Mouse (Mus musculus): ENCODE results near the gene Prr19. TPM values are rescaled to one million over a fixed set of nuclear protein-coding genes. Genes with fewer than 3 reads are reported as not detected.

The Prr19 gene
- not detected for polyA plus RNA-seq (2014; fragmentation: Illumina TruSeq; extraction: RNeasy Lipid Tissue Mini Kit (QIAGEN cat#74804); ENCODE audit: low read depth, low replicate concordance)

GRCm38 (mm10) chr7:25301063-25301462, at the start of gene Prr19:
Gene Prr19, plus strand, starts transcription at chr7:25301411.

GRCm38 (mm10) chr7:25267301-25267750, 33.9 kb upstream of the Prr19 start, which contains the start of gene Cic:
Gene Cic, plus strand, starts transcription at chr7:25267704.

GRCm38 (mm10) chr7:25297454-25298325, 3.5 kb upstream of the Prr19 start, which contains the start of gene Pafah1b3:
Gene Pafah1b3, minus strand, starts transcription at chr7:25297986.

GRCm38 (mm10) chr7:25305956-25306613, 4.9 kb downstream of the Prr19 start, which contains the start of gene Tmem145:
Gene Tmem145, plus strand, starts transcription at chr7:25306106.

GRCm38 (mm10) chr7:25316532-25317445, 15.6 kb downstream of the Prr19 start, which contains the start of gene Megf8:
Gene Megf8, plus strand, starts transcription at chr7:25317164.

Other genes with a start within 250 kb of the Prr19 start
- not detected for gene Grik5, start 229.1 kb upstream of the Prr19 start, polyA plus RNA-seq (2014; fragmentation: Illumina TruSeq; extraction: RNeasy Lipid Tissue Mini Kit (QIAGEN cat#74804); ENCODE audit: low read depth, low replicate concordance)
- 0.99 TPM for gene Zfp574, start 228.8 kb upstream of the Prr19 start, polyA plus RNA-seq (2014; fragmentation: Illumina TruSeq; extraction: RNeasy Lipid Tissue Mini Kit (QIAGEN cat#74804); ENCODE audit: low read depth, low replicate concordance)
- 0.52 TPM for gene Pou2f2, start 121.7 kb upstream of the Prr19 start, polyA plus RNA-seq (2014; fragmentation: Illumina TruSeq; extraction: RNeasy Lipid Tissue Mini Kit (QIAGEN cat#74804); ENCODE audit: low read depth, low replicate concordance)
- gene Dedd2, start 80.8 kb upstream of the Prr19 start, polyA plus RNA-seq (2014; fragmentation: Illumina TruSeq; extraction: RNeasy Lipid Tissue Mini Kit (QIAGEN cat#74804); ENCODE audit: low read depth, low replicate concordance): 0.52 TPM
- gene Zfp526, start 80.0 kb upstream of the Prr19 start, polyA plus RNA-seq (2014; fragmentation: Illumina TruSeq; extraction: RNeasy Lipid Tissue Mini Kit (QIAGEN cat#74804); ENCODE audit: low read depth, low replicate concordance): 1.2 TPM
- gene Gsk3a, start 63.6 kb upstream of the Prr19 start, polyA plus RNA-seq (2014; fragmentation: Illumina TruSeq; extraction: RNeasy Lipid Tissue Mini Kit (QIAGEN cat#74804); ENCODE audit: low read depth, low replicate concordance): 12.0 TPM
- gene Erf, start 50.6 kb upstream of the Prr19 start, polyA plus RNA-seq (2014; fragmentation: Illumina TruSeq; extraction: RNeasy Lipid Tissue Mini Kit (QIAGEN cat#74804); ENCODE audit: low read depth, low replicate concordance): 1.0 TPM
- gene Cic, start 33.7 kb upstream of the Prr19 start, polyA plus RNA-seq (2014; fragmentation: Illumina TruSeq; extraction: RNeasy Lipid Tissue Mini Kit (QIAGEN cat#74804); ENCODE audit: low read depth, low replicate concordance): 19.0 TPM
- gene Pafah1b3, start 3.4 kb upstream of the Prr19 start, polyA plus RNA-seq (2014; fragmentation: Illumina TruSeq; extraction: RNeasy Lipid Tissue Mini Kit (QIAGEN cat#74804); ENCODE audit: low read depth, low replicate concordance): 1.7 TPM
- gene Tmem145, start 4.7 kb downstream of the Prr19 start, polyA plus RNA-seq (2014; fragmentation: Illumina TruSeq; extraction: RNeasy Lipid Tissue Mini Kit (QIAGEN cat#74804); ENCODE audit: low read depth, low replicate concordance): 0.70 TPM
- gene Megf8, start 15.8 kb downstream of the Prr19 start, polyA plus RNA-seq (2014; fragmentation: Illumina TruSeq; extraction: RNeasy Lipid Tissue Mini Kit (QIAGEN cat#74804); ENCODE audit: low read depth, low replicate concordance): 3.1 TPM
- gene Cnfn, start 68.3 kb downstream of the Prr19 start, polyA plus RNA-seq (2014; fragmentation: Illumina TruSeq; extraction: RNeasy Lipid Tissue Mini Kit (QIAGEN cat#74804); ENCODE audit: low read depth, low replicate concordance): not detected
- gene Lipe, start 97.3 kb downstream of the Prr19 start, polyA plus RNA-seq (2014; fragmentation: Illumina TruSeq; extraction: RNeasy Lipid Tissue Mini Kit (QIAGEN cat#74804); ENCODE audit: low read depth, low replicate concordance): 5.8 TPM
- gene Cxcl17, start 111.5 kb downstream of the Prr19 start, polyA plus RNA-seq (2014; fragmentation: Illumina TruSeq; extraction: RNeasy Lipid Tissue Mini Kit (QIAGEN cat#74804); ENCODE audit: low read depth, low replicate concordance): not detected
- gene Ceacam1, start 176.2 kb downstream of the Prr19 start, polyA plus RNA-seq (2014; fragmentation: Illumina TruSeq; extraction: RNeasy Lipid Tissue Mini Kit (QIAGEN cat#74804); ENCODE audit: low read depth, low replicate concordance): 69.6 TPM
- not detected for gene Ceacam2, start 238.4 kb downstream of the Prr19 start, polyA plus RNA-seq (2014; fragmentation: Illumina TruSeq; extraction: RNeasy Lipid Tissue Mini Kit (QIAGEN cat#74804); ENCODE audit: low read depth, low replicate concordance)

Measured in adrenal gland, adult 10 weeks (tissue).